Mouse (Mus musculus) forebrain, embryonic 15.5 days (tissue): Measurements from ENCODE around the gene Sik3. TPM values are rescaled to one million over a fixed set of nuclear protein-coding genes. Genes with fewer than 3 reads are reported as not detected.

Experiments used
- ATAC-seq: fragments of 200-750 bp; cut with Nextera tagmentation; replicated peaks from 2 replicates; pipeline ENCODE4 v1.8.0; 2017; ENCODE audit warnings: mild to moderate bottlenecking, moderate TSS enrichment, moderate library complexity
- H3K27ac ChIP-seq: fragments of 300-500 bp; sonication (generic); replicated peaks from 2 replicates; pipeline ENCODE4 v1.5.1; 2015; ENCODE audit warnings: mild to moderate bottlenecking, inconsistent platforms
- H3K27me3 ChIP-seq: fragments of 300-500 bp; sonication (generic); 2 replicates; pipeline ENCODE4 v1.6.1; 2015; ENCODE audit warnings: inconsistent platforms
- H3K36me3 ChIP-seq: fragments of 300-500 bp; sonication (generic); 2 replicates; pipeline ENCODE4 v1.6.1; 2015; ENCODE audit warnings: mild to moderate bottlenecking, inconsistent platforms
- H3K4me1 ChIP-seq: fragments of 300-500 bp; sonication (generic); 2 replicates; pipeline ENCODE4 v1.6.1; 2015; ENCODE audit warnings: inconsistent platforms
- H3K4me2 ChIP-seq: fragments of 300-500 bp; sonication (generic); replicated peaks from 2 replicates; pipeline ENCODE4 v1.6.1; 2015; ENCODE audit warnings: mild to moderate bottlenecking, inconsistent platforms
- H3K4me3 ChIP-seq: fragments of 300-500 bp; sonication (generic); 2 replicates; pipeline ENCODE4 v1.5.1; 2015; ENCODE audit warnings: mild to moderate bottlenecking, inconsistent platforms
- H3K9ac ChIP-seq: fragments of 300-500 bp; sonication (generic); replicated peaks from 2 replicates; pipeline ENCODE4 v1.6.1; 2015; ENCODE audit warnings: mild to moderate bottlenecking, inconsistent platforms
- H3K9me3 ChIP-seq: fragments of 300-500 bp; sonication (generic); 2 replicates; pipeline ENCODE4 v1.6.1; 2016; ENCODE audit warnings: inconsistent platforms
- WGBS: fragments of 180-500 bp; shearing (Covaris S2); methylation state at CpG from one replicate; pipeline ENCODE4 v1.1.7; 2015; ENCODE audit warnings: mixed read lengths; 5-methylcytosine and 5-hydroxymethylcytosine counted together
- polyA plus RNA-seq: library from polyadenylated mRNA; unstranded; fragments of >200 nt; fragmentation: Nextera tagmentation; extraction: Ambion mirVana; gene quantifications from 2 replicates; pipeline ENCODE4 v1.2.1, GENCODE M21; 2015

The Sik3 gene
- polyA plus RNA-seq, 1 experiment from 2014 or later, result 9.2 TPM

GRCm38 (mm10) chr9:46066711-46067110, 54.1 kb downstream of the Sik3 start:
- H3K4me1 ChIP-seq, result peaks cover 16% of the 10 kb centered on the region
- no peak for ATAC-seq
- WGBS, result 87% methylated on average over 4 of the region's 4 CpGs

GRCm38 (mm10) chr9:46067691-46068090, 55.1 kb downstream of the Sik3 start:
- Histone ChIP-seq H3K9me3 (no peaks in the 10 kb centered on the region), H3K36me3 (no peaks in the 10 kb centered on the region), H3K4me2 (no peak overlapping the region), H3K9ac (no peak overlapping the region), H3K27ac (no peak overlapping the region), H3K27me3 (no peaks in the 10 kb centered on the region), H3K4me3 (no peak overlapping the region), H3K4me1 (peaks cover 16% of the 10 kb centered on the region)
- no peak for ATAC-seq
- 87% methylated on average over 7 of the region's 7 CpGs for WGBS

More at GRCm38 (mm10) chr9:46066711-46067110, 54.1 kb downstream of the Sik3 start:
- Histone ChIP-seq H3K27ac (no peak overlapping the region), H3K9ac (no peak overlapping the region), H3K27me3 (no peaks in the 10 kb centered on the region), H3K4me3 (no peak overlapping the region), H3K9me3 (no peaks in the 10 kb centered on the region), H3K4me2 (no peak overlapping the region), H3K36me3 (no peaks in the 10 kb centered on the region)

- Histone ChIP-seq H3K9ac (no peak overlapping the region), H3K4me3 (no peak overlapping the region), H3K4me2 (no peak overlapping the region), H3K9me3 (no peaks in the 10 kb centered on the region), H3K27ac (no peak overlapping the region), H3K27me3 (no peaks in the 10 kb centered on the region), H3K36me3 (no peaks in the 10 kb centered on the region), H3K4me1 (peaks cover 16% of the 10 kb centered on the region)
- 58% methylated on average over 4 of the region's 4 CpGs for WGBS
- ATAC-seq, result no peak
These were observed 56.4 kb downstream of the Sik3 start for GRCm38 (mm10) chr9:46069013-46069412.

GRCm38 (mm10) chr9:46072101-46072835, 59.6 kb downstream of the Sik3 start:
- H3K4me2 ChIP-seq, result no peak overlapping the region
- WGBS, result 75% methylated on average over 9 of the region's 9 CpGs
- no peaks in the 10 kb centered on the region for H3K27me3 ChIP-seq
- no peaks in the 10 kb centered on the region for H3K9me3 ChIP-seq
- H3K27ac ChIP-seq, result no peak overlapping the region
- H3K4me3 ChIP-seq, result no peak overlapping the region
- ATAC-seq, result no peak
- H3K36me3 ChIP-seq, result no peaks in the 10 kb centered on the region
- H3K4me1 ChIP-seq, result peaks cover 16% of the 10 kb centered on the region
- H3K9ac ChIP-seq, result no peak overlapping the region

- Histone ChIP-seq H3K9ac (no peak overlapping the region), H3K9me3 (no peaks in the 10 kb centered on the region), H3K36me3 (no peaks in the 10 kb centered on the region), H3K4me1 (peaks cover 16% of the 10 kb centered on the region), H3K27ac (no peak overlapping the region), H3K4me3 (no peak overlapping the region), H3K4me2 (no peak overlapping the region), H3K27me3 (no peaks in the 10 kb centered on the region)
- ATAC-seq, result no peak
- 74% methylated on average over 3 of the region's 3 CpGs for WGBS
These were observed 60.8 kb downstream of the Sik3 start for GRCm38 (mm10) chr9:46073443-46073842.

GRCm38 (mm10) chr9:46075578-46075977, 63.0 kb downstream of the Sik3 start:
- no peak overlapping the region for H3K9ac ChIP-seq
- no peak overlapping the region for H3K4me3 ChIP-seq
- 65% methylated on average over 2 of the region's 2 CpGs for WGBS
- H3K9me3 ChIP-seq, result no peaks in the 10 kb centered on the region
- H3K4me2 ChIP-seq, result no peak overlapping the region
- peaks cover 5% of the 10 kb centered on the region for H3K4me1 ChIP-seq
- ATAC-seq, result no peak
- H3K27me3 ChIP-seq, result no peaks in the 10 kb centered on the region
- H3K36me3 ChIP-seq, result no peaks in the 10 kb centered on the region
- no peak overlapping the region for H3K27ac ChIP-seq

- Histone ChIP-seq H3K4me1 (peaks cover 8% of the 10 kb centered on the region), H3K27ac (no peak overlapping the region), H3K27me3 (no peaks in the 10 kb centered on the region), H3K4me2 (no peak overlapping the region), H3K36me3 (no peaks in the 10 kb centered on the region), H3K9me3 (no peaks in the 10 kb centered on the region), H3K9ac (no peak overlapping the region), H3K4me3 (no peak overlapping the region)
- no peak for ATAC-seq
- WGBS, result 53% methylated on average over 6 of the region's 6 CpGs
These were observed 69.8 kb downstream of the Sik3 start for GRCm38 (mm10) chr9:46082381-46082821.

GRCm38 (mm10) chr9:46083490-46083893, 70.9 kb downstream of the Sik3 start:
- H3K9ac ChIP-seq, result no peak overlapping the region
- peaks cover 8% of the 10 kb centered on the region for H3K4me1 ChIP-seq
- WGBS, result 52% methylated on average over 7 of the region's 7 CpGs
- H3K27ac ChIP-seq, result no peak overlapping the region
- no peak overlapping the region for H3K4me3 ChIP-seq
- H3K36me3 ChIP-seq, result no peaks in the 10 kb centered on the region
- ATAC-seq, result no peak
- no peaks in the 10 kb centered on the region for H3K27me3 ChIP-seq
- H3K4me2 ChIP-seq, result no peak overlapping the region
- H3K9me3 ChIP-seq, result no peaks in the 10 kb centered on the region

GRCm38 (mm10) chr9:46085898-46086297, 73.3 kb downstream of the Sik3 start:
- no peak for ATAC-seq
- no peaks in the 10 kb centered on the region for H3K9me3 ChIP-seq
- WGBS, result 74% methylated on average over 7 of the region's 7 CpGs

GRCm38 (mm10) chr9:46086826-46087225, 74.2 kb downstream of the Sik3 start:
- Histone ChIP-seq H3K27me3 (no peaks in the 10 kb centered on the region), H3K4me2 (no peak overlapping the region), H3K9me3 (no peaks in the 10 kb centered on the region), H3K36me3 (no peaks in the 10 kb centered on the region), H3K9ac (no peak overlapping the region), H3K4me3 (no peak overlapping the region), H3K4me1 (peaks cover 8% of the 10 kb centered on the region), H3K27ac (no peak overlapping the region)
- no peak for ATAC-seq
- 84% methylated on average over 3 of the region's 3 CpGs for WGBS

More at GRCm38 (mm10) chr9:46085898-46086297, 73.3 kb downstream of the Sik3 start:
- Histone ChIP-seq H3K4me2 (no peak overlapping the region), H3K4me1 (peaks cover 8% of the 10 kb centered on the region), H3K27me3 (no peaks in the 10 kb centered on the region), H3K27ac (no peak overlapping the region), H3K9ac (no peak overlapping the region), H3K36me3 (no peaks in the 10 kb centered on the region), H3K4me3 (no peak overlapping the region)

GRCm38 (mm10) chr9:46087461-46087860, 74.8 kb downstream of the Sik3 start:
- no peaks in the 10 kb centered on the region for H3K27me3 ChIP-seq
- H3K9me3 ChIP-seq, result no peaks in the 10 kb centered on the region
- peaks cover 7% of the 10 kb centered on the region for H3K4me1 ChIP-seq
- H3K36me3 ChIP-seq, result no peaks in the 10 kb centered on the region
- no peak overlapping the region for H3K4me2 ChIP-seq
- H3K4me3 ChIP-seq, result no peak overlapping the region
- no peak overlapping the region for H3K9ac ChIP-seq
- H3K27ac ChIP-seq, result no peak overlapping the region
- WGBS, result 84% methylated on average over 5 of the region's 5 CpGs
- ATAC-seq, result no peak

GRCm38 (mm10) chr9:46088722-46089121, 76.1 kb downstream of the Sik3 start:
- WGBS, result 89% methylated on average over 10 of the region's 10 CpGs
- ATAC-seq, result no peak
- H3K9ac ChIP-seq, result no peak overlapping the region

GRCm38 (mm10) chr9:46090066-46090465, 77.4 kb downstream of the Sik3 start:
- 29% methylated on average over 4 of the region's 4 CpGs for WGBS
- no peak overlapping the region for H3K4me2 ChIP-seq

More at GRCm38 (mm10) chr9:46088722-46089121, 76.1 kb downstream of the Sik3 start:
- no peak overlapping the region for H3K27ac ChIP-seq
- no peaks in the 10 kb centered on the region for H3K36me3 ChIP-seq
- H3K27me3 ChIP-seq, result no peaks in the 10 kb centered on the region
- no peaks in the 10 kb centered on the region for H3K9me3 ChIP-seq
- no peak overlapping the region for H3K4me3 ChIP-seq
- H3K4me1 ChIP-seq, result peaks cover under 1% of the 10 kb centered on the region; the same call in 1 of the 2 replicates
- H3K4me2 ChIP-seq, result no peak overlapping the region

More at GRCm38 (mm10) chr9:46090066-46090465, 77.4 kb downstream of the Sik3 start:
- Histone ChIP-seq H3K27ac (no peak overlapping the region), H3K36me3 (no peaks in the 10 kb centered on the region), H3K4me1 (no peaks in the 10 kb centered on the region), H3K9ac (no peak overlapping the region), H3K4me3 (no peak overlapping the region), H3K27me3 (no peaks in the 10 kb centered on the region), H3K9me3 (no peaks in the 10 kb centered on the region)
- ATAC-seq, result no peak
